Mouse (Mus musculus) cerebellum, adult 2 months (tissue): ENCODE data around the gene Rprd2. TPM values are rescaled to one million over a fixed set of nuclear protein-coding genes. Genes with fewer than 3 reads are reported as not detected.
A peak's percentile ranks its signal among the peaks of the same experiment; 100 is the strongest.

ENCODE experiments used
- DNase-seq, 2 experiments: peaks; one replicate each; pipeline ENCODE4 v3.0.0; 2021
- H3K27ac ChIP-seq: fragments of 200-500 bp; 2 replicates; pipeline ENCODE4 v1.5.1; 2012; ENCODE audit warnings: low read length, control low read depth, inconsistent platforms; ENCODE audit not compliant: insufficient read depth
- H3K27me3 ChIP-seq: fragments of 200-500 bp; 2 replicates; pipeline ENCODE4 v1.6.1; 2012; ENCODE audit warnings: inconsistent platforms, mild to moderate bottlenecking, low read length, moderate library complexity; ENCODE audit not compliant: control insufficient read depth, insufficient read depth
- H3K4me1 ChIP-seq: fragments of 200-500 bp; 2 replicates; pipeline ENCODE4 v1.6.1; 2011; ENCODE audit warnings: low read length; ENCODE audit not compliant: control insufficient read depth, insufficient read depth
- H3K4me3 ChIP-seq: fragments of 200-500 bp; replicated peaks from 2 replicates; pipeline ENCODE3; 2011; ENCODE audit warnings: mild to moderate bottlenecking, low read depth, low read length, control low read depth; ENCODE audit not compliant: insufficient read depth
- CTCF ChIP-seq: fragments of 200-500 bp; IDR thresholded peaks from 2 replicates; pipeline ENCODE4 v1.5.1; 2011; ENCODE audit warnings: low read depth, mild to moderate bottlenecking, control low read depth, low read length, moderate library complexity, borderline replicate concordance; ENCODE audit not compliant: insufficient read depth
- POLR2A ChIP-seq: fragments of 200-500 bp; IDR thresholded peaks from 2 replicates; pipeline ENCODE4 v1.6.1; 2011; ENCODE audit warnings: low read length, control low read depth, borderline replicate concordance; ENCODE audit not compliant: insufficient read depth
- WGBS: fragments of 180-500 bp; shearing (Covaris S2); methylation state at CpG from one replicate; pipeline ENCODE4 v1.1.7; 2018; 5-methylcytosine and 5-hydroxymethylcytosine counted together
- polyA plus RNA-seq: library from polyadenylated mRNA; depleted of rRNA; stranded (reverse); fragments of >200 nt; gene quantifications from 2 replicates; pipeline ENCODE4 v1.2.3, GENCODE M21; 2012

Rprd2 gene
- polyA plus RNA-seq, 1 experiment: 27.4 TPM

DNA sequence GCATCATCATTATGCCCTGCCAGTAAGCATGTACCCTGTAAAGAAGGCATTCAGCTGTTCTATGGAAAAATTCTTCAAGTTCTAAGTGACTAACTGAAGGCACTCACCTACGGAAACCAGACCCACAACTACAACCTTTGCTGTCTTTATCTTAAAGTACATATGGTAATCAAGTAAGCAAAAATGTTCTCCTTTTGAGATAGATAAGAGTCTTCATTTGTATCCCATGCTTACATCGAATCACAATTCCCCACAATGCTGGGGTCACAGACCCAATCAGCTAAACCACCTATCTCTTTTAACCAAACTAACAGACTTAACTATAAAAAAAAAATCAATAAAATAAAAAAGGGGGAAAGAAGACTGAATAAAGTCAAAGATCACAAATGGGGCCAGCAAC lies 20.6 kb upstream of the Rprd2 start:
- TF ChIP-seq CTCF (no peak), POLR2A (no peak)
- 96% methylated on average over 2 of the region's 2 CpGs for WGBS
- Histone ChIP-seq H3K4me3 (no peak overlapping the region), H3K27ac (no peak overlapping the region), H3K27me3 (no peaks in the 10 kb centered on the region), H3K4me1 (no peaks in the 10 kb centered on the region)
- no peak for DNase-seq

DNA sequence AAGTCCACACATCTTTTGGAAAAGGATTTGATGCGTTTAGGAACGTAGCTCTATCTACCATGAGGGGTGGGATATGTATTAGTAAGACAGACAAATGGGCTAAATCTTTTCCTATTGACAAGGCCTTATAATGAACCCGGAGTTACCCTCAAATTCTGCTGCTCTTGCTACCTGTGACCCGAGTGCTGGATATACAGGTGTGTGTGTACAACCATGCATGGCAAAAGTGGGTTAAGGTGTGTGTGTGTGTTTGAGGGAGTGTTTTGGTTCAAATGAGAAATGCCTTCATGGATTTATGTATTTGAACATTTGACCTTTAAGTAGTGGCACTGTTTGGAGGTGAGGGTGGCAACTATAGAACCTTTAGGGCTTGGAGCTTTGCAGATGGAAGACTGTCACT lies 10.4 kb upstream of the Rprd2 start:
- Histone ChIP-seq H3K4me3 (no peak overlapping the region), H3K4me1 (no peaks in the 10 kb centered on the region), H3K27ac (no peak overlapping the region), H3K27me3 (no peaks in the 10 kb centered on the region)
- 99% methylated on average over 4 of the region's 4 CpGs for WGBS
- TF ChIP-seq POLR2A (no peak), CTCF (no peak)
- DNase-seq: no peak

DNA sequence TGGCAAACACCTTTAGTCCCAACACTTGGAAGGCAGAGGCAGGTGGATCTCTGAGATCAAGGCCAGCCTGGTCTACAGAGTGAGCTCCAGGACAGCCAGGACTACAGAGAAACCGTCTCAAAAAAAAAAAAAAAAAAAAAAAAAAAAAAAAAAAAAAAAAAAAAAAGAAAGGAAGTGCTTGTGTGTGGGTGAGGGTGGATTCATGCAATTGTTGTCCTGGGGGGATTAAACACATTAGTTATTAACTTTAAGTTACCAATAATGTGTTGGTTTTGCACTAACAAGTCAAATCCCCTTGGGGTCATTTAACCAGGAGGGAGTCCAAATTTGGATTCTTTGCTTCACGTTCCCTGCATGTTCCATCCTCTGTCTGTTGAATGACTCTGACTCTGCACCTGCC lies 7.6 kb upstream of the Rprd2 start:
- Histone ChIP-seq H3K27me3 (no peaks in the 10 kb centered on the region), H3K4me3 (no peak overlapping the region), H3K4me1 (no peaks in the 10 kb centered on the region), H3K27ac (no peak overlapping the region)
- WGBS: 44% methylated on average over 2 of the region's 2 CpGs
- no peak for TF ChIP-seq POLR2A
- DNase-seq: no peak

DNA sequence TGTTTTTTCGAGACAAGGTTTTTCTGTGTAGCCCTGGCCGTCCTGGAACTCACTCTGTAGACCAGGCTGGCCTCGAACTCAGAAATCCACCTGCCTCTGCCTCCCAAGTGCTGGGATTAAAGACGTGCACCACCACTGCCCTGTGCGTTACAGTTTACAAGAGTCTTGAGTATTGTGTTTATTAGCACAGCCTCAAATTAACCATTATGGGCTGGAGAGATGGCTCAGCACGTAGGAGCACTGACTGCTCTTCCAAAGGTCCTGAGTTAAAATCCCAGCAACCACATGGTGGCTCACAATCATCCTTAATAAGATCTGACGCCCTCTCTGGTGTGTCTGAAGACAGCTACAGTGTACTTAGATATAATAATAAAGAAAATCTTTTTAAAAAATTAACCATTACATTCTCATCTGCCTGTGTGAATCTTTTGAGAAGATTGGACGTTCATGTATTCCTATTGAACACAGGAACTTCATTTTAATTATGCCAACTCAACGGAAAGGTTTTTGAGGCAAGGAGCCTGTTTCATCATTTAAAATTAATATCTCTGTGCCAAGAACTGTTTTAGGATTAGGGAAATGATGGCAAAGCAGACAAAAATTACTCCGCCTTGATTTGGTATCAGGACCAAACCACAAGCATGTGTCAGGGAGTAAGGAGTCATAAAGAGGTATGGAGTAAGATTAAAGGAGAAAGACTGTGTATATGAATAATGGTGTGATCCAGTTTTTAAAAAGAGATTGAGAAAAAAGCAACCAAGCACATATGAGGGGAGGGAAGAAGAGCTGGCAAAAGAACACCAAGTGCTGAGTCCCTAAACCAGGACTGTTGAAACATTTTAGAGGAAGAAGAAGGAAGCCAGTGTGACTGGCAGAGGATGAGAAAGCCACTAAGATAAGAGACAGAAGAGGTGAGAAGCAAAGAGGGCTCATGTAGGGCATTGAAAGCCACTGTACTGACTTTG lies 1.7 kb upstream of the Rprd2 start:
- Histone ChIP-seq H3K4me1 (peaks cover 2% of the 10 kb centered on the region; the same call in 1 of the 2 replicates), H3K4me3 (peak overlapping the region; percentile 57), H3K27me3 (no peaks in the 10 kb centered on the region), H3K27ac (peak overlapping the region; percentile 79; the same call in 1 of the 2 replicates)
- DNase-seq: no peak
- WGBS: 28% methylated on average over 10 of the region's 10 CpGs
- TF ChIP-seq CTCF (no peak), POLR2A (no peak)

DNA sequence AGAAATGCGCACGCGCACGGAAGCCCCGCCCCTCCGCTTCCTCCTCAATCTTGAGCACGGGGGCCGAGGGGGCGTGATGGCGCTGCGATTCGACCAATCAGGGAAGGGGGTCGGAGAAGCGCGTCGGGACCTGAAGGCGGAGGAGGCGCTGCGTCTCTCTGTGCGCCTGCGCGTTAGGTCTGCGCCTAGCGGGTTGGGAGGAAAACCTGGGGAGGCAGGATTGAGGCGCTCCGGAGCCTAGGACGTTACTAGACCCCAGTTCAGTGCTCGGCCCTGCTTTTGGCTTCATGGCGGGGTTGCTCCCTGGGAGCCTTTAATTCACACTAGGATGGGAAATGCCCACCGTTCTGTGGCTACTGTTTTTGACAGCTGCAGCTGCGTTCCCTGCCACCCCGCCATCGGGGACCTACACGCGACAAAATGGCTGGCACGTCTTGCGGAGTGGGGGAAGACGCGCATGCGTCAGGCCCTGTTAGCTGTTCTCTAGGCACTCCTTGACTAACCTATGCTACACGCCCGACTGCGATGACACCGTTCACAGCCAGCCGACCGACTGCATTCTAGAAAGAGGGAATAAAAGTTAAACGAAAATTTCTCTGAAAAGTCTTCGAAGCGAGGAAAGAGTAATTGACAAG lies 805 bp upstream of the Rprd2 start:
- under 1% methylated on average over 49 of the region's 49 CpGs for WGBS
- Histone ChIP-seq H3K4me3 (peak overlapping the region; percentile 57), H3K4me1 (peaks cover 2% of the 10 kb centered on the region; the same call in 1 of the 2 replicates), H3K27ac (peak overlapping the region; percentile 79), H3K27me3 (no peaks in the 10 kb centered on the region)
- TF ChIP-seq POLR2A (peak; percentile 91; the same call in 1 of the 2 replicates), CTCF (no peak)
- peak; percentile 99 to 100 for DNase-seq

DNA sequence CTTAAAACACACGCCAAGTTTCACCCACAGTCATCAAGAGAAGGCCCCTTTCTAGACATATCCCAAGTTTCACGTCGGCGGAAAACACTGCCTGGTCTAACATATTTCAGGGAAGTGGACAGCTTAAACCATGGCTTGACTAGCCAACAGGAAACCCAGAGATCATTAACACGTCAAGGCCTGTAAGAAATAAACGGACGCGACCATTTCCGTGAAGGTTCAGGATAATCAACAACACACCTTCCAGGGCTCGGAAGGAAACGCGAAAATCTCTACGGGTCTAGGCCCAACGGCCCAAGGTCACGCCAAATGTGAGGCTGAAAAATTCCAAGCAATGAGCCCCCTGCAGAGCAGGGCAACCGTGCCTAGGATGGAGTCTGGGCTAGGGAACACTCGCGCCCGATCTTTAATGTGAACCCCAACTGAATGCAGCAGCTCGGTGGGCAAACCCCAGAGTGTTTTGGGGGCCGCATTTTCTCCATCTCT lies 594 bp downstream of the Rprd2 start:
- peak overlapping the region; percentile 94 for H3K4me3 ChIP-seq
- no peak for TF ChIP-seq CTCF
- no peak for TF ChIP-seq POLR2A
- under 1% methylated on average over 21 of the region's 21 CpGs for WGBS
- DNase-seq: peak; percentile 68 to 72
- H3K4me1 ChIP-seq: peaks cover 2% of the 10 kb centered on the region; the same call in 1 of the 2 replicates
- H3K27ac ChIP-seq: peak overlapping the region; percentile 98
- no peaks in the 10 kb centered on the region for H3K27me3 ChIP-seq

DNA sequence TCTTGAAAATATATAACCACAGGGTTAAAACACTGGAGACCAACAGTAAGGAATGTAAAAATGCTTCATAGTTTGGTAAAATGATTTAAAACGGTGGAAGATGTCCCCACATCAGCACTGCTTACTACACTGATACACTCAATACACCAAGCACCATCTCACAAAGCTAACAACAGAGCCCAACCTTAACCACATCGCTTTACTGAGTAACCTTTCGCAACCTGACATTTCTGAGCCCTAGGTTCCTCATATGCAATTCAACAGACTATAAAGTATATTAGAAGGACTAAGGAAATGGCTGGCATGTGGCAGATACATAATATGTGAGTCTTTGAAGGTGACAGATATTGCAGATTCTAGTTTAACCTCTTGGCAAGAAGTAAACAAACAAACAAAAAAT lies 2.0 kb downstream of the Rprd2 start:
- H3K4me1 ChIP-seq: peaks cover 2% of the 10 kb centered on the region; the same call in 1 of the 2 replicates
- no peak for DNase-seq
- peak overlapping the region; percentile 38 for H3K4me3 ChIP-seq
- no peak overlapping the region for H3K27ac ChIP-seq
- H3K27me3 ChIP-seq: no peaks in the 10 kb centered on the region
- TF ChIP-seq CTCF: no peak
- 60% methylated on average over 3 of the region's 3 CpGs for WGBS
